Mouse (Mus musculus) monocyte, adult 5-6 weeks (primary cell): ENCODE results near the gene Abhd17c. TPM values are rescaled to one million over a fixed set of nuclear protein-coding genes. Genes with fewer than 3 reads are reported as not detected.
"Not testable (repeated sequence)": the region's sequence is repeated elsewhere in the genome, so short reads cannot be mapped to it uniquely, and the experiment has no call there.

Source experiments
- ATAC-seq: fragments of 153-309, 156-312 bp; replicated peaks from 2 replicates; pipeline ENCODE4 v1.8.0; 2017; ENCODE audit warnings: mild to moderate bottlenecking; ENCODE audit not compliant: low TSS enrichment, insufficient number of reproducible peaks, severe bottlenecking, poor library complexity, low FRiP score
- total RNA-seq: library from RNA; stranded (forward); fragments of 200-1000, 200-491, 200-594 nt; gene quantifications from 3 replicates; pipeline ENCODE4 v1.2.3, GENCODE M21; 2017

Gene Abhd17c
- total RNA-seq, 1 experiment from 2014 or later = 12.1 TPM

DNA sequence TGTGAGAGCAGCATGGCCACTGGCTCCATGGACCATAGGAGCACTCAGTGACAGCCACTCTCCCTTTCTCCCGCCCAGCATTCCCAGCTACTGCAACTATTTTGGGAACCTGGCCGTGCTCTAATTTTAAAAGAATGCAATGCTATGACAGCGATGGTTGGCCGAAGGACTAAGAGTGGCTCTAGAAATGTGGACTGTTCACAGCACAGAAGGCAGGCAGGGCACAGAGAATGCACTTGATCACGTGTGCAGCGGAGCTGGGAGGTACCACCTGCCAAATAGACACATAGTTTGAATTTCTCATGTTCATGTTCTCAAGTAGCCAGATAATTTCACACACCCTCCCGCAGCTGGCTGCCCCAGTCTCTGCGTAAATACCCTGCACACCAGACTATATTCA, 23.0 kb downstream of the Abhd17c start:
- no peak for ATAC-seq

DNA sequence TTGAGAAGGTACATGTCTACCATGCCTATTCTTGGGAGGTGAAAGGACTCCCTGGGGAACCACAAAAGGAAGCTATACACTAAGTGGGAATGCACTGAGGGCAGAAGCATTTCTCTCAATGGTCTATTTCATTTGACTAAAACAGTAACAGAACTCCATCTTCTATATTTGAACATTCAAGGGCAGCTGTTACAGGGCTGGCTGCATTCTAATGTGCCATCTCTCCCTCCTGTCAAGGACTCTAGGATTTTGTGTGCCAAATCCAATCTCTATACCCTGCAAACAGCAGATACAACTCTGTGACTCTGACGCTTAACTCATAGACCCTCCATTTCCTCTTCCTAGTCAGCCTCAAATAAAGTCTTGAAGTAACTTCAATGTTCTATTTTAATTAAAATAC, 26.0 kb downstream of the Abhd17c start:
- no peak for ATAC-seq

- not testable (repeated sequence) for ATAC-seq
These were observed 28.0 kb downstream of the Abhd17c start for GRCm38 (mm10) chr7:84123651-84124050.

DNA sequence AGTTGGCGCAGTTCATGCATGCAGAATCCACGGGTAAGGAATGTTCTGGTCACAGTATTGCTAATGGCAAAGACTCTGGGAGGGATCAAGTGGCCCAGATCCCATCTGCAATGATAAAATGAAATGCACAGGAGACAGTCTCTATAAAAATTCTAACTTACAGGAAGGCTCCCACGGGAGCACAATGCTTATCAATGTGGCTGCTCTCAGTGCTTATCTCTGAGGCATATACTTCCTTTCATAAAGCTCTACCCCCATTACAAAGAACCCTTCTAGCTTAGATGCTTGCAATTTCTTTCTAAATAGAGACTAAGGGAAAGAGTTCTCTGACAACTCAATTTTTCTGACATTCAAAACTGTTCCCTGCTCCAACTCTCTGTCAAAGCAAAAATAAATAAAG, 29.9 kb downstream of the Abhd17c start:
- no peak for ATAC-seq

DNA sequence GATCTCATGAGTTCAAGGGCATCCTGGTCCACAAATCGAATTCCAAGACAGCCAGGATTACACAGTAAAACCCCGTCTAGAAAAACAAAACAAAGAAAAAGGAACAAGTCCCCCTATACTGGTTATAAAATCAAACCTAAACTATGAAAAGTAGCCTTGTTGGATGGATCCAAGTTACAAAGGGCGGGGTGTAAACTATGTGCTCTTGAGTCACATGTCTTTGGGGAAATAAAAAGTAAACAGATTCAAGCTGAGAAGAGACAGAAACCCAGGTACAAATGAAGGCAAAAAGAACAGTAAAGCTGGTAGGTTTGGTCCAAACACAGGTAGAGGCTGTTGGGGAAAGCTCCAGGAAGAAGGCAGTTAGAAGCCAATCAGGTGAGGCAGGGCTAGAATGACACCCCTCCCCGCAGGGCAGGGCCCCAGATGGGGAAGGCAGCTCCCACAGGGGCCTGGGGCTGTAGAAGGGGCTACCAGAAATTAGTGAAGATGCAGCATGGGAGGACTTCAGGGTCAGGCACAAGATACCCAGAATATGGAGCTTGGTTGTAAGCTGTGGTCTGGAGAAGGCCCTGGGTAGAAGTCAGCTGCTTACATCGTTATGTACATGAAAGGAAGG, 31.4 kb downstream of the Abhd17c start:
- ATAC-seq = no peak

GRCm38 (mm10) chr7:84119216-84120105, 32.2 kb downstream of the Abhd17c start:
- no peak for ATAC-seq

DNA sequence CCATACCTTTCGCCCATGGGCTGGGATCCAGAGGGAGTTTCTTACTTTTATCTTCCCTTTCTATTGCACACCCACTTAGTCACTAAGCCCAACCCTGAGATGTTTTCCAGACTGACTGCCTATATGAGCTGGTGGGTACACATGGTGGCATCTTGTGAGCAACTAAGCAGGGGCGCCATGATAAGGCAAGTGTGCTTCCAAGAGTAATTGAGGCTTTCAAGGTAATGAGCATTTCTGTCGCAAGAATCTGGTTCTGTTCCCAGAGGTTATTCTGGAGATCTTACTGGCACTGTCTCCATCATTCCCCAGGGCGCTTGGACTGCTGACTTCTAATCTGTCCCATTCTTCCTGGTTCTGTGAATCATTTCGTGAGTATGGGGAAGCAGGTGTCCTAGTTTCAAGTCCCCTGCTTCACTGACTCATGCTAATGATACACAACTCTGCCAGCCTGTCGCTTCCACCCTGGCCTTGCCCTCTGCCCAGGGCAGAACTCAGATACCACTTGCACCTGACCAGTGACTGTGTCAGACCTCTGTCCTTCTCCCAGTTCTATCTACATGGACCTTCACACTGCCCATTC, 34.1 kb downstream of the Abhd17c start:
- no peak for ATAC-seq

DNA sequence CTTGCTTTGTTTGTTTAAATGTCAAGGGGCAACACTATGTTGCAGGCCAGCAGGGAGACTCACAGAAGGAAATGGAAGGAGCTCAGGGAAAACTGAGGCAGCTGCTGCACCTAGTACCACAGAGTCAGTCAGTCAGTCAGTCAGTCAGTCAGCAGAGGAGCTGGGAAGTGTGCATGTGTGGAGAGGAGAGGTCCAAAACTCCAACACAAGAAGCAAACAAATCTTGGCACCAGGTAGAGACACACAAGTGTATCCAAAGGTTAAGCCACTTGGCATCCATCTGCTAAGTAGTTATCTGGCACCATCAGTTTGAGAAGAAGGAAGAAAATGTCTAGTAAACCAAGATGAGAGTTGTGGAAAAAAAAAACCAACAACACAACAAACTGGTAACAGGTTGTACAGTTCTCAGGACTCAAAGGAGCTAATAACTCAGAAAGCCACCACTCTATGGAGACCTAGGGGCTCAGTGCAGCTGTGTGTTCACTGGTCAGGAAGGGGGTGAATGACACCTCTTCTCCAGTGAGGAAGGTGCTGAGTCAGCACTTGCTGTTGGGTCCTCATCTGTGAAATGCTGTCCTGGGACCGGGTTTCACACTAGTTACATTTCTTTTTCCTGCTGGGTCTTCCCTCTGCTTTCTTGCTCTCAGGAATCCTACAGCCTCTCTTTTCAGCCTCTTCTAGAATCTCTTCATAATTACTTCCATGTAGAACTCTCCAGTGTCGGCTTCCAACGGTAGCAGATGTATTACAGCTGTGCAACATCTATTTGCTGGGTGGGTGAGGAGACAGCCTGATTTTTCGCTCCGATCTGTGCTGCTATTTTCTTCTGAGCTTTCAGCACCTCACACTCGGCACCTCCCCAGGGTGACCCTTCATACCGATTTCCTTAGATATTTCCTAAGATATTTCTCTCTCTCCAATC, 34.8 kb downstream of the Abhd17c start:
- ATAC-seq = no peak

DNA sequence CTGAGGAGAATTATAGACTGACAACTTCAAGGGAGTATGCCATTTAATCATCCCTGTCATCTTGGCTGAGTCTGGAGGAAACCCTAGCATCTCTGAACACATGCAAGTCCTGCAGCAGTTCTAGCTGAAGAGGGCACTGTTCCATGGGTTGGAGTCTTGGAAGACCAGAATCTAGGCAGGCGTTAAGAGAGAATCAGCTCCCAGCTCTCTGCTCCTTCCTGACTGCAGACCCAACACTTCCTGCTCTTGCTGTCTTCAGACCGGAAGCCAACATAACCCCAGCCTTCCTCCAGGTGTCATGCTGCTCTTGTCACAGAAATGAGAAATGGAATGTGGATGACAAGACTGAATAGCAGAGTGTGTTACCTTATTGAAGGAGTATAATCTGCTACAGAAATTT, 36.3 kb downstream of the Abhd17c start:
- no peak for ATAC-seq

DNA sequence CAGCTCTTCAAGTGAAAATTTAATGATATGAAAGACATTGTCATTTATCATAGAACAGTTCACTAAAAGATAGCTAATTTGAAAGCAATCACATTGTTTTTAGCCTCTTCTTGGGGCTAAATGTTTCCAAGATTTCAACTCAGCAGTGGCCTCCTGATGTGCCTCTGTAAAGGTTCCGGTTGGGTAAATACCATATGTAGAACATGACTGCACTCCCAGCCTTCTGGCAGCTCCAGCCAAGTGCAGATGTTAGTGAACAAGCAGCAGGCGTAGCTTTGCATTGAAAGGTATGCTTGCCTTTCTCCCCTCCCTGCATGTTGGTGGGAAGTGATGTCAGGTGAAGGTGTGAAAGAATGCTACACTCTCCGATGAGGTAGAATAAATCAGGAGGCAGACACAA, 36.9 kb downstream of the Abhd17c start:
- ATAC-seq = no peak

DNA sequence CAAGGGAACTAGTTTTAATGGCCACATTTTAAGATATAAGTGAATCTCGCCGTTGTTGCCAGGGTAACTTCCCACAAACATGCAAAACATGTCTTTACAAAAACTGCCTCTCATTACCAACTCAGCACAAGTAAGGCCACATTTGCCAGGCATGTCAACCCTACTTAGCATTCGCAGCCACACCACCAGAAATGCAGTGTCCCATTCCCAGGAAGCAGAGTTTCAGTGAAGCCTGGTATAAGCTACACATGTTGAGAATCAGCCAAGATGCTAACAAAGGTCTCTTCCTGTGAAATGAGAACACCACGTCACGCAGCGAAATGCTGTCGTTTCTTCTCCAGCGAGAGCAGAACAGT, 38.7 kb downstream of the Abhd17c start:
- no peak for ATAC-seq

- no peak for ATAC-seq
These were observed 39.2 kb downstream of the Abhd17c start for GRCm38 (mm10) chr7:84112351-84113034.

GRCm38 (mm10) chr7:84111716-84112350, 39.9 kb downstream of the Abhd17c start:
- no peak for ATAC-seq

DNA sequence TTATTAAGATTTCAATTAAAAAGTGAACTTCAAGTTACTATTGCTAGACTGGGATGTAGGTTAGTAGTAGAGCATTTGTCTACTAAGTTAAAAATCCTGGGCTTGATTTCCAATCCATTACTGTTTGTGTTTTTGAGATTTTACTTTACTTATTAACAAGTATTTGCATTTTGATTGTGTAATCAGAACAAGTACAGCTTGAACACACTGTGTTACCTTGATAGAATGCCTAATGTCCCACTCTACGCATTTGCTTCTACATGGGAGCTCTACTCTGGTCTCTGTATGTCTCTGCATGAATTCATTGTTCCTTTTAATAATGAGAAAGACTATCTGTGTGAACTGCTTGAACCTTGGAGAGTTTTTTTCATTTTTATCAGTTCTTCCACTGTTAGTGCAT, 44.8 kb downstream of the Abhd17c start:
- ATAC-seq = no peak

- peak; percentile 68; the same call in 1 of the 2 replicates for ATAC-seq
These were observed 49.1 kb downstream of the Abhd17c start for GRCm38 (mm10) chr7:84102589-84102988.

DNA sequence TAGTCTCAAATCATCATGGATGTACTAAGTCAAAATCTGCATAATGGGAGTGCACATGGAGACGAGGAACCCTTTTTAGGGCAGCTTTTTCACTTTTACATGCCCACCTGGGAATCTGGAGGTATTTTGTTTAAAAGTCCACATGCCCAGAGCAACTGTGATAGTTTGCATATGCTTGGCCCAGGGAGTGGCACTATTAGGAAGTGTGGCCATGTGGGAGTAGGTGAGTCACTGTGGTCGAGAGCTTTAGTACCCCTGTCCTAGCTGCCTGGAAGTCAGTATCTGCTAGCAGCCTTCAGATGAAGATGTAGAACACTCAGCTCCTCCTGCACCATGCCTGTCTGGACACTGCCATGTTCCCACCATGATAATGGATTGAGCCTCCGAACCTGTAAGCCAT, 51.0 kb downstream of the Abhd17c start:
- no peak for ATAC-seq

GRCm38 (mm10) chr7:84098098-84098497, 53.6 kb downstream of the Abhd17c start:
- no peak for ATAC-seq

- no peak for ATAC-seq
These were observed 55.2 kb downstream of the Abhd17c start for GRCm38 (mm10) chr7:84096501-84096900.
